Mouse (Mus musculus): ENCODE measurements around the gene Slc26a8.

GRCm38 (mm10) chr17:28588591-28588990 is 101.4 kb downstream of the Slc26a8 start:
- TF ChIP-seq CHD2 (IDR thresholded peaks at IDR 0.05; ENCODE audit: low read depth, low read length) (no peak), HCFC1 (IDR thresholded peaks at IDR 0.05; ENCODE audit: borderline replicate concordance, insufficient read depth, low read length) (no peak), MAFK (IDR thresholded peaks at IDR 0.05; ENCODE audit: insufficient read depth, low read depth, low read length) (no peak), ZC3H11A (IDR thresholded peaks at IDR 0.05; ENCODE audit: borderline replicate concordance, low read depth, low read length) (no peak)

Measured in ES-E14 (cell line).